Mouse (Mus musculus) thymus, postnatal 4 days (tissue): ENCODE data around the gene Mb.

Experiments
- DNase-seq: peaks from one replicate; pipeline ENCODE4 v3.0.0; 2021

Gene Mb

GRCm38 (mm10) chr15:77025884-77026583, 24.4 kb downstream of the Mb start:
- no peak for DNase-seq

GRCm38 (mm10) chr15:77022401-77022957, 28.0 kb downstream of the Mb start:
- no peak for DNase-seq

GRCm38 (mm10) chr15:77021851-77022250, 28.6 kb downstream of the Mb start:
- no peak for DNase-seq

GRCm38 (mm10) chr15:77021056-77021455, 29.4 kb downstream of the Mb start:
- DNase-seq, result no peak

GRCm38 (mm10) chr15:77020136-77020535, 30.3 kb downstream of the Mb start:
- DNase-seq, result no peak

GRCm38 (mm10) chr15:77019533-77019932, 30.9 kb downstream of the Mb start:
- DNase-seq, result no peak

- peak; percentile 27 for DNase-seq
These were observed 31.6 kb downstream of the Mb start for GRCm38 (mm10) chr15:77018740-77019340.

GRCm38 (mm10) chr15:77017897-77018296, 32.6 kb downstream of the Mb start:
- no peak for DNase-seq

GRCm38 (mm10) chr15:77016509-77016908, 34.0 kb downstream of the Mb start:
- DNase-seq, result no peak

- DNase-seq, result no peak
These were observed 35.5 kb downstream of the Mb start for GRCm38 (mm10) chr15:77014985-77015384.

GRCm38 (mm10) chr15:77014431-77014830, 36.0 kb downstream of the Mb start:
- DNase-seq, result no peak

- no peak for DNase-seq
These were observed 36.7 kb downstream of the Mb start for GRCm38 (mm10) chr15:77013753-77014241.

- no peak for DNase-seq
These were observed 41.6 kb downstream of the Mb start for GRCm38 (mm10) chr15:77008851-77009250.

GRCm38 (mm10) chr15:77003868-77004215, 46.6 kb downstream of the Mb start:
- peak; percentile 24 for DNase-seq

- DNase-seq, result no peak
These were observed 47.1 kb downstream of the Mb start for GRCm38 (mm10) chr15:77003173-77003867.

GRCm38 (mm10) chr15:76998878-76999588, 51.4 kb downstream of the Mb start:
- DNase-seq, result no peak

GRCm38 (mm10) chr15:76998048-76998447, 52.4 kb downstream of the Mb start:
- DNase-seq, result no peak

GRCm38 (mm10) chr15:76994413-76994812, 56.1 kb downstream of the Mb start:
- no peak for DNase-seq

- peak; percentile 28 for DNase-seq
These were observed 62.9 kb downstream of the Mb start for GRCm38 (mm10) chr15:76987542-76988094.

- no peak for DNase-seq
These were observed 63.3 kb downstream of the Mb start for GRCm38 (mm10) chr15:76987137-76987536.

- no peak for DNase-seq
These were observed 67.7 kb downstream of the Mb start for GRCm38 (mm10) chr15:76982745-76983144.

GRCm38 (mm10) chr15:76979799-76980198, 70.7 kb downstream of the Mb start:
- DNase-seq, result no peak

- DNase-seq, result no peak
These were observed 73.9 kb downstream of the Mb start for GRCm38 (mm10) chr15:76976619-76977018.
